Mouse (Mus musculus) CD4-positive naive resting alpha-beta T cell, adult 57 days (primary cell): Measurements from ENCODE around the gene Hspa12a. TPM values are rescaled to one million over a fixed set of nuclear protein-coding genes. Genes with fewer than 3 reads are reported as not detected.

ENCODE experiments used
- total RNA-seq: library from RNA; stranded (reverse); gene quantifications from one replicate; pipeline ENCODE4 v1.2.4, GENCODE M21; 2023

Gene Hspa12a
- 1.2 TPM for total RNA-seq

DNA sequence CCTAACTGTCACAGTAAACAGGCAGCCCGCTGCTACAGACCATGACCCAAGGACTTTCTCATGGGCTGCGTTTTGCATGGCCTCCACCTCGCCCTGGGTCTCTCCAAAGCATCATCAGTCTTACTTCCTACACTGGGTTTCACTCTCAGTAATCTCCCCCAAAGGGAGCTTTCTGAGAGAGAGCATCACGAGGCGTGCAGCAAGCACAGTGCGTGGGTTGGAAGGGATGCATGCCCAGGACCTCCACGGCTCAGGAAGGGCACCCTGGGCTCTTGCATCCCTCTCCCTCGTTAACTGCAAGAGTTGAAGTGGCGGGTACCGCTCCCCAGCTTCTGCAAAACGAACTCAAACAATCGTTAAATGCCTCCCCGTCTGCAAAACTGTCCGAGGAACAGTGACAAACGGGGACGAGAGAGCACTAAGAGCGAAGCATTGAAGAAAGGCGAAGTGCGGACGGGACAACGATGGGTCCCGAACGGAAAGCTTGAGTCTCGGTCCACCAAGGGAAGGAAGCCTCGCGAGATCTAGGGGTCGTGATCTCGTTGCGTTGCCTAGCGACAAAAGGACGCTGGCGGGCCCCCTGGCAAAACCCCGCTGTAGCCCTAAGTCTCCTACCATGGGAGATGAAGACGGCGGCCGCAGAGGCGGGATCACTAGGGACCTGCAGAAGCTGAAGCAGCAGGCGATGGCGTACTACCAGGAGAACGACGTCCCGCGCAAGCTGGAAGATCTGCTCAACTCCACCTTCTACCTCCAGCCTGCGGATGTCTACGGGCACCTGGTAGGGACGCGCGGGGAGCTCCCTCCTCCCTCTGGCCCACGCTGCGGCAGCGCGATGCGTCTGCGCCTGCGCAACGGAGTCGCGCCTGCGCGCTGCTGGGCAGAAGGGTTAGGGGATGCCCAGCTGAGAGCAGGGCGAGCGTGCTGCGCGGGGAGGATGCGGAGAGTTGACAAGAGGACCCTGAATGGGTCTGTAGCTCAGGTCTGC, at the start of gene Hspa12a, which contains the start of gene Eno4:
TSS of gene Hspa12a (minus strand) at position 814 of the 988 bp plus-strand sequence.
TSS of gene Eno4 (plus strand) at position 585 of the 988 bp plus-strand sequence.

DNA sequence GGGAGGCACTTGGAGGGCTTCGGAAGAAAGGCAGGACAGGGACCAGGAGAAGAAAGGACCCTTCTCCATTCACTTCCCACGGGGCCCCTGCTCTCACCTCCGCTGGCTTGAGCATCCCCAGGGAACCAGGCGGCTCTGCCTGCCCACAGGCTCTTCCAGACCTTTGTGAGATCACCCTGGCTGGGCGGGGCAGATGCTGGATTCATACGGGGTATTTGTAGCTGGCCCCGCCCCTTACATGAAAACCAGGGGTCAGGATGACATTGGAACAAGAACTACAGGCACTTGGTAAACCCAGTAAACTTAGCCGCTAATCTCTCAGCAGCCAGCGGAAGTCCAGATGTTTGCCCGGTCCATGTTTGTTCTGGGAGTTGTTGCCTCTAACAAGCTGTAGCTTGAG, 149.2 kb downstream of the Hspa12a start, which contains the start of gene 1700019N19Rik:
TSS of gene 1700019N19Rik (minus strand) at position 178 of the 400 bp plus-strand sequence.

DNA sequence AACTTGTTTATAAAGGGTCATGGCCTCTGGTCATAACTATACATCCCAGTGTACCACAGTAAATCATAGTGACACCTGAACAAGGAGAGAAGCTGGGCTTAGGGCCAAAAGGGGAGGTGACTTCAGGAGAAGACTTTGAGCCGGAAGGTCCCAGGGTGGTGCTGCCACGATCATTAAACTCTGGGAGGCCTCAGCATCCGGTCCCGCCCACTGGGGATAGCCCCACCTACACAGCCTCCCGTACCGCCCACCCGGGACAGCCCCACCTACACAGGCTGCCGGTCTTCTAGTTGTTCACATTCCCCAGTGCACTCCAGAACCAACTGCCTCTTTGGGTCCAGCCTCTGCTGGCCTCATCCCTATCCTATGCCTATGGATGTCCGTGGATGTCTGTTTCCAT, 184.0 kb downstream of the Hspa12a start, which contains the start of gene Pnliprp2:
TSS of gene Pnliprp2 (plus strand) at position 297 of the 400 bp plus-strand sequence.

Other genes starting within 250 kb of the Hspa12a start
- gene Pnliprp1, start 214.8 kb downstream of the Hspa12a start, total RNA-seq = not detected
- not detected for gene Pnliprp2, start 183.9 kb downstream of the Hspa12a start, total RNA-seq
- gene 1700019N19Rik, start 149.2 kb downstream of the Hspa12a start, total RNA-seq = not detected
- gene Eno4, start 229 bp downstream of the Hspa12a start, total RNA-seq = not detected
- 0.74 TPM for gene Shtn1, start 132.4 kb upstream of the Hspa12a start, total RNA-seq
- not detected for gene Vax1, start 226.4 kb upstream of the Hspa12a start, total RNA-seq